Mouse (Mus musculus): ENCODE results near the gene Grik5. TPM values are rescaled to one million over a fixed set of nuclear protein-coding genes. Genes with fewer than 3 reads are reported as not detected.

Grik5 gene
- 8.5 and 10.2 TPM in 2 replicates for polyA plus RNA-seq (2015; fragmentation: Nextera tagmentation; extraction: Ambion mirVana)

GRCm38 (mm10) chr7:25071979-25072715, at the start of gene Grik5, which contains the start of gene Zfp574:
Gene Grik5 (minus strand): TSS chr7:25072346.
Gene Zfp574 (plus strand): TSS chr7:25072567.
- Histone ChIP-seq H3K27me3 (no peaks in the 10 kb centered on the region), H3K27ac (peak within 1 kb of the TSS; percentile 86), H3K4me2 (replicated peaks) (peak within 1 kb of the TSS; percentile 91), H3K4me3 (peak within 1 kb of the TSS; percentile 81), H3K36me3 (peaks cover 21% of the 10 kb centered on the region), H3K9me3 (no peaks in the 10 kb centered on the region), H3K4me1 (peaks cover 43% of the 10 kb centered on the region), H3K9ac (peak within 1 kb of the TSS; percentile 91)
- under 1% methylated on average over 25 of the region's 28 CpGs for WGBS
- ATAC-seq (ENCODE audit: low FRiP score, low read depth), result no peak

- no peak for ATAC-seq (ENCODE audit: low FRiP score, low read depth)
- no peaks in the 10 kb centered on the region for H3K36me3 ChIP-seq
- peaks cover 10% of the 10 kb centered on the region for H3K27me3 ChIP-seq
- H3K9me3 ChIP-seq, result no peaks in the 10 kb centered on the region
- 0 out of 2 replicates have a peak, but pooled peaks cover 5% of the 10 kb centered on the region for H3K4me1 ChIP-seq
- no peak overlapping the region for H3K27ac ChIP-seq
- WGBS, result 61% methylated on average over 13 of the region's 13 CpGs
- no peak overlapping the region for H3K4me2 ChIP-seq (replicated peaks)
- H3K4me3 ChIP-seq, result no peak overlapping the region
- no peak overlapping the region for H3K9ac ChIP-seq
Measured at GRCm38 (mm10) chr7:25121240-25121786, 49.2 kb upstream of the Grik5 start.

- Histone ChIP-seq H3K4me2 (replicated peaks) (no peak overlapping the region), H3K4me1 (0 out of 2 replicates have a peak, but pooled peaks cover 5% of the 10 kb centered on the region), H3K27ac (no peak overlapping the region), H3K9me3 (no peaks in the 10 kb centered on the region), H3K36me3 (no peaks in the 10 kb centered on the region), H3K27me3 (peaks cover 20% of the 10 kb centered on the region), H3K9ac (no peak overlapping the region), H3K4me3 (no peak overlapping the region)
- ATAC-seq (ENCODE audit: low FRiP score, low read depth), result 0 out of 2 replicates have a peak, but pooled peaks have one; percentile 3
- 69% methylated on average over 11 of the region's 25 CpGs for WGBS
Measured at GRCm38 (mm10) chr7:25120061-25120834, 48.1 kb upstream of the Grik5 start.

GRCm38 (mm10) chr7:25112956-25113603, 40.9 kb upstream of the Grik5 start:
- H3K9ac ChIP-seq, result no peak overlapping the region

GRCm38 (mm10) chr7:25112178-25112955, 40.2 kb upstream of the Grik5 start:
- Histone ChIP-seq H3K27me3 (peaks cover 18% of the 10 kb centered on the region), H3K4me3 (no peak overlapping the region), H3K4me2 (replicated peaks) (no peak overlapping the region), H3K9ac (no peak overlapping the region), H3K27ac (no peak overlapping the region), H3K36me3 (no peaks in the 10 kb centered on the region), H3K9me3 (no peaks in the 10 kb centered on the region), H3K4me1 (no peaks in the 10 kb centered on the region)
- WGBS, result 84% methylated on average over 17 of the region's 17 CpGs
- ATAC-seq (ENCODE audit: low FRiP score, low read depth), result no peak

More at GRCm38 (mm10) chr7:25112956-25113603, 40.9 kb upstream of the Grik5 start:
- no peak overlapping the region for H3K4me2 ChIP-seq (replicated peaks)
- no peak overlapping the region for H3K27ac ChIP-seq
- H3K36me3 ChIP-seq, result no peaks in the 10 kb centered on the region
- no peak overlapping the region for H3K4me3 ChIP-seq
- peaks cover 18% of the 10 kb centered on the region for H3K27me3 ChIP-seq
- H3K9me3 ChIP-seq, result no peaks in the 10 kb centered on the region
- WGBS, result 83% methylated on average over 16 of the region's 16 CpGs
- ATAC-seq (ENCODE audit: low FRiP score, low read depth), result no peak
- H3K4me1 ChIP-seq, result no peaks in the 10 kb centered on the region

GRCm38 (mm10) chr7:25110336-25110735, 38.2 kb upstream of the Grik5 start:
- Histone ChIP-seq H3K4me3 (no peak overlapping the region), H3K9me3 (no peaks in the 10 kb centered on the region), H3K4me2 (replicated peaks) (no peak overlapping the region), H3K4me1 (no peaks in the 10 kb centered on the region), H3K9ac (no peak overlapping the region), H3K27me3 (peaks cover 5% of the 10 kb centered on the region), H3K36me3 (no peaks in the 10 kb centered on the region), H3K27ac (no peak overlapping the region)
- ATAC-seq (ENCODE audit: low FRiP score, low read depth), result no peak
- 89% methylated on average over 9 of the region's 9 CpGs for WGBS

- H3K27me3 ChIP-seq, result no peaks in the 10 kb centered on the region
- no peaks in the 10 kb centered on the region for H3K9me3 ChIP-seq
- WGBS, result 75% methylated on average over 12 of the region's 12 CpGs
- no peak for ATAC-seq (ENCODE audit: low FRiP score, low read depth)
- no peak overlapping the region for H3K27ac ChIP-seq
- no peak overlapping the region for H3K9ac ChIP-seq
- no peak overlapping the region for H3K4me3 ChIP-seq
- no peak overlapping the region for H3K4me2 ChIP-seq (replicated peaks)
- H3K4me1 ChIP-seq, result no peaks in the 10 kb centered on the region
- no peaks in the 10 kb centered on the region for H3K36me3 ChIP-seq
Measured at GRCm38 (mm10) chr7:25109355-25109754, 37.2 kb upstream of the Grik5 start.

- no peak overlapping the region for H3K4me2 ChIP-seq (replicated peaks)
- ATAC-seq (ENCODE audit: low FRiP score, low read depth), result 0 out of 2 replicates have a peak, but pooled peaks have one; percentile 34
- no peak overlapping the region for H3K27ac ChIP-seq
- no peaks in the 10 kb centered on the region for H3K36me3 ChIP-seq
- 55% methylated on average over 16 of the region's 17 CpGs for WGBS
- no peaks in the 10 kb centered on the region for H3K4me1 ChIP-seq
- H3K27me3 ChIP-seq, result no peaks in the 10 kb centered on the region
- no peaks in the 10 kb centered on the region for H3K9me3 ChIP-seq
- H3K9ac ChIP-seq, result no peak overlapping the region
- H3K4me3 ChIP-seq, result no peak overlapping the region
Measured at GRCm38 (mm10) chr7:25106790-25107502, 34.8 kb upstream of the Grik5 start.

GRCm38 (mm10) chr7:25105411-25106160, 33.4 kb upstream of the Grik5 start:
- H3K4me3 ChIP-seq, result no peak overlapping the region
- no peak overlapping the region for H3K4me2 ChIP-seq (replicated peaks)
- H3K4me1 ChIP-seq, result no peaks in the 10 kb centered on the region
- H3K27me3 ChIP-seq, result no peaks in the 10 kb centered on the region
- peak; percentile 16; the same call in 1 of the 2 replicates for ATAC-seq (ENCODE audit: low FRiP score, low read depth)
- 26% methylated on average over 17 of the region's 17 CpGs for WGBS
- no peaks in the 10 kb centered on the region for H3K9me3 ChIP-seq
- H3K27ac ChIP-seq, result no peak overlapping the region
- H3K36me3 ChIP-seq, result no peaks in the 10 kb centered on the region
- no peak overlapping the region for H3K9ac ChIP-seq

GRCm38 (mm10) chr7:25099581-25099980, 27.4 kb upstream of the Grik5 start:
- H3K4me1 ChIP-seq, result no peaks in the 10 kb centered on the region
- H3K9ac ChIP-seq, result no peak overlapping the region
- H3K4me2 ChIP-seq (replicated peaks), result no peak overlapping the region
- no peak overlapping the region for H3K27ac ChIP-seq
- no peaks in the 10 kb centered on the region for H3K36me3 ChIP-seq
- H3K27me3 ChIP-seq, result peaks cover 3% of the 10 kb centered on the region; the same call in 1 of the 2 replicates
- H3K4me3 ChIP-seq, result no peak overlapping the region
- H3K9me3 ChIP-seq, result no peaks in the 10 kb centered on the region
- WGBS, result 40% methylated on average over 4 of the region's 4 CpGs
- ATAC-seq (ENCODE audit: low FRiP score, low read depth), result no peak

Measured in limb, embryonic 13.5 days (tissue).